Mouse (Mus musculus): Measurements from ENCODE around the gene Adgrl3. TPM values are rescaled to one million over a fixed set of nuclear protein-coding genes. Genes with fewer than 3 reads are reported as not detected.

The Adgrl3 gene
- total and polyA plus RNA-seq, 3 experiments: not detected

GRCm38 (mm10) chr5:81475406-81475805 lies 455.5 kb downstream of the Adgrl3 start:
- Histone ChIP-seq H3K4me1 (ENCODE audit: control insufficient read depth in 1 of 2, insufficient read depth in 2 of 2, low read length in 2 of 2) (no peaks in the 10 kb centered on the region), H3K27ac (ENCODE audit: control insufficient read depth, low read depth, low read length) (no peak overlapping the region), H3K9me3 (replicated peaks; ENCODE audit: insufficient read depth, low read length) (no peaks in the 10 kb centered on the region), H3K27me3 (ENCODE audit: control insufficient read depth in 1 of 2, insufficient read depth in 2 of 2, low read length in 2 of 2) (no peaks in the 10 kb centered on the region), H3K36me3 (ENCODE audit: control insufficient read depth in 1 of 2, insufficient read depth in 2 of 2, low read length in 2 of 2) (no peaks in the 10 kb centered on the region), H3K9ac (ENCODE audit: control insufficient read depth, low read depth, low read length, poor library complexity, severe bottlenecking) (no peak overlapping the region), H3K4me3 (ENCODE audit: control insufficient read depth in 1 of 2, insufficient read depth in 1 of 2, low read depth in 2 of 2, low read length in 2 of 2) (no peak overlapping the region), H3K79me2 (ENCODE audit: control insufficient read depth, insufficient read depth, low read length, poor library complexity) (no peaks in the 10 kb centered on the region)
- no peak for TF ChIP-seq TBP (IDR thresholded peaks at IDR 0.05; ENCODE audit: low read depth, low read length)
- TF ChIP-seq SMC3 (IDR thresholded peaks at IDR 0.05; ENCODE audit: low read depth, low read length): no peak
- no peak for TF ChIP-seq MAFK (IDR thresholded peaks at IDR 0.05; ENCODE audit: borderline replicate concordance, low read depth, low read length)
- TF ChIP-seq NELFE (IDR thresholded peaks at IDR 0.05; ENCODE audit: low read depth, low read length): no peak
- TF ChIP-seq TCF12 (IDR thresholded peaks at IDR 0.05; ENCODE audit: low read depth, low read length): no peak
- TF ChIP-seq BHLHE40 (IDR thresholded peaks at IDR 0.05; ENCODE audit: borderline replicate concordance, low read depth, low read length): no peak
- no peak for TF ChIP-seq ETS1 (IDR thresholded peaks at IDR 0.05; ENCODE audit: low read depth, low read length)
- no peak for TF ChIP-seq MEF2A (IDR thresholded peaks at IDR 0.05; ENCODE audit: extremely low read depth, insufficient replicate concordance, low read depth, low read length, poor library complexity, severe bottlenecking)
- TF ChIP-seq POLR2AphosphoS2 (IDR thresholded peaks at IDR 0.05; ENCODE audit: low read length): no peak
- TF ChIP-seq HCFC1 (IDR thresholded peaks at IDR 0.05; ENCODE audit: low read depth, low read length): no peak
- no peak for TF ChIP-seq MYC (IDR thresholded peaks at IDR 0.05; ENCODE audit: low read depth, low read length)
- no peak for TF ChIP-seq ELF1 (IDR thresholded peaks at IDR 0.05; ENCODE audit: low read depth, low read length)
- TF ChIP-seq MXI1 (IDR thresholded peaks at IDR 0.05; ENCODE audit: low read depth, low read length): no peak
- TF ChIP-seq SIN3A (IDR thresholded peaks at IDR 0.05; ENCODE audit: low read length): no peak
- TF ChIP-seq POLR2A (IDR thresholded peaks at IDR 0.05; ENCODE audit: control insufficient read depth in 1 of 2, insufficient read depth in 1 of 2, low read depth in 1 of 2, low read length in 2 of 2, poor library complexity in 1 of 2): no peak
- no peak for TF ChIP-seq ZNF384 (IDR thresholded peaks at IDR 0.05; ENCODE audit: low read depth, low read length)
- no peak for TF ChIP-seq MAX (IDR thresholded peaks at IDR 0.05; ENCODE audit: low read length)
- no peak for TF ChIP-seq E2F4 (IDR thresholded peaks at IDR 0.05; ENCODE audit: borderline replicate concordance, low read depth, low read length)
- TF ChIP-seq RCOR1 (IDR thresholded peaks at IDR 0.05; ENCODE audit: low read depth, low read length): no peak
- DNase-seq (ENCODE audit: low read depth, low spot score): no peak

- Histone ChIP-seq H3K4me3 (ENCODE audit: control insufficient read depth in 1 of 2, insufficient read depth in 1 of 2, low read depth in 2 of 2, low read length in 2 of 2) (no peak overlapping the region), H3K79me2 (ENCODE audit: control insufficient read depth, insufficient read depth, low read length, poor library complexity) (no peaks in the 10 kb centered on the region), H3K27ac (ENCODE audit: control insufficient read depth, low read depth, low read length) (no peak overlapping the region), H3K4me1 (ENCODE audit: control insufficient read depth in 1 of 2, insufficient read depth in 2 of 2, low read length in 2 of 2) (no peaks in the 10 kb centered on the region), H3K27me3 (ENCODE audit: control insufficient read depth in 1 of 2, insufficient read depth in 2 of 2, low read length in 2 of 2) (no peaks in the 10 kb centered on the region), H3K9ac (ENCODE audit: control insufficient read depth, low read depth, low read length, poor library complexity, severe bottlenecking) (no peak overlapping the region), H3K36me3 (ENCODE audit: control insufficient read depth in 1 of 2, insufficient read depth in 2 of 2, low read length in 2 of 2) (no peaks in the 10 kb centered on the region), H3K9me3 (replicated peaks; ENCODE audit: insufficient read depth, low read length) (no peaks in the 10 kb centered on the region)
- TF ChIP-seq CHD2 (IDR thresholded peaks at IDR 0.05; ENCODE audit: low read length) (no peak), POLR2A (IDR thresholded peaks at IDR 0.05; ENCODE audit: control insufficient read depth in 1 of 2, insufficient read depth in 1 of 2, low read depth in 1 of 2, low read length in 2 of 2, poor library complexity in 1 of 2) (no peak), HCFC1 (IDR thresholded peaks at IDR 0.05; ENCODE audit: low read depth, low read length) (no peak), MEF2A (IDR thresholded peaks at IDR 0.05; ENCODE audit: extremely low read depth, insufficient replicate concordance, low read depth, low read length, poor library complexity, severe bottlenecking) (no peak), ZNF384 (IDR thresholded peaks at IDR 0.05; ENCODE audit: low read depth, low read length) (no peak), MAZ (IDR thresholded peaks at IDR 0.05; ENCODE audit: low read depth, low read length) (no peak), SMC3 (IDR thresholded peaks at IDR 0.05; ENCODE audit: low read depth, low read length) (no peak), GATA1 (IDR thresholded peaks at IDR 0.05; ENCODE audit: low read depth, low read length) (no peak), CTCF (IDR thresholded peaks at IDR 0.05 in 2 of 3, conservative IDR thresholded peaks at IDR 0.05 in 1 of 3; ENCODE audit: control insufficient read depth in 1 of 3, insufficient read depth in 1 of 3, low read depth in 2 of 3, low read length in 3 of 3, poor library complexity in 1 of 3, severe bottlenecking in 1 of 3) (no peak), POLR2AphosphoS2 (IDR thresholded peaks at IDR 0.05; ENCODE audit: low read length) (no peak)
- no peak for DNase-seq (ENCODE audit: low read depth, low spot score)
These were observed 456.2 kb downstream of the Adgrl3 start for GRCm38 (mm10) chr5:81475971-81476606.
